Mouse (Mus musculus) layer of hippocampus, adult 2 months (tissue): ENCODE measurements at regions not wholly inside any gene's neighbourhood (a gene's known extent, or its start where the extent isn't known, plus 50 kb on each side); places are given as distances from the start of the nearest gene placed in this dataset.
A peak's percentile ranks its signal among the peaks of the same experiment; 100 is the strongest.

Source experiments
- DNase-seq, 2 experiments: peaks; one replicate each; pipeline ENCODE4 v3.0.0; 2022; ENCODE audit warnings: low spot score in 2 of 2
- H3K27ac ChIP-seq: fragments of 200-600 bp; 2 replicates; pipeline ENCODE4 v1.8.1; 2022
- H3K4me3 ChIP-seq: fragments of 200-600 bp; 2 replicates; pipeline ENCODE4 v1.8.1; 2022; ENCODE audit warnings: mild to moderate bottlenecking
- CTCF ChIP-seq: fragments of 200-600 bp; conservative IDR thresholded peaks from 2 replicates; pipeline ENCODE4 v1.8.1; 2022; ENCODE audit warnings: antibody characterized with exemption, mild to moderate bottlenecking, moderate library complexity

DNA sequence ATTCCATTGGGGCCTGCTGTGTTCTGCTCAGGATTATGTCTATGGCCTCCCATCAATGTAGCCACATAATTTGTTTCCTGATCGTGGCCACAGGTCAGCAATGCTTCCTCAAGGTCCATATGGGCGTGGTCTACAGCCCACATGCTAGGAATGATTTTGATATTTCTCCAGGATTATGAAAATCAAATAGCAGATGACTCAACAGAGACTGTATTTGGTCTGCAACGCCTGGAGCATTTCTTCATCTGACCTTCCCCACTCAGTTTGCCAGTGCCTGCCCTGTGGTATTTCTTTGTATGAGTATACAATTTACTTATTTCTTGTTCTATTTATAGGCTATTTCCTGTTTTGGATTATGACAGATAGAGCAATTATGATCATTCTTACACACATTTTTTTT is 145.7 kb downstream of the Gm11077 start:
- Histone ChIP-seq H3K27ac (no peak overlapping the region), H3K4me3 (no peak overlapping the region)
- TF ChIP-seq CTCF, result no peak
- no peak for DNase-seq

DNA sequence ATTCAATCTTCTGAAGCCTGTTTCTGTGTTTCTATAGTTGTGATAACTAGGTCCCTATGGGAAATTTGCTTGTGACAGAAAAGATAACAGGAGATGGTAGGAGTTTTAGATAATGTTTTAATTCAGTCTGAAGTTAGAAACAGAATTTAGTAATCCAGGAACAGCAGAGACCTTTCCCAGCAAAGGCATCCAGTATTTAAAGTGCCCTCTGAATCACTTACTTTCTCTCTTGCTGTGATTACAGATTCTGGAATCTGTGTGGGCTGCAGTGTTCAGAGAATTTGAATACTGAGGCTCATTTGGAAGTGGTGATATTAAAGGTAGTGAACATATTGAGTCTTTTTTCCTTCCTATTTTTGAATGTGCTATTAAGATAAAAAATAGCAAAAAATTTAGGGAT is 154.6 kb downstream of the Gm11077 start:
- no peak for TF ChIP-seq CTCF
- H3K4me3 ChIP-seq, result no peak overlapping the region
- DNase-seq, result no peak
- no peak overlapping the region for H3K27ac ChIP-seq

DNA sequence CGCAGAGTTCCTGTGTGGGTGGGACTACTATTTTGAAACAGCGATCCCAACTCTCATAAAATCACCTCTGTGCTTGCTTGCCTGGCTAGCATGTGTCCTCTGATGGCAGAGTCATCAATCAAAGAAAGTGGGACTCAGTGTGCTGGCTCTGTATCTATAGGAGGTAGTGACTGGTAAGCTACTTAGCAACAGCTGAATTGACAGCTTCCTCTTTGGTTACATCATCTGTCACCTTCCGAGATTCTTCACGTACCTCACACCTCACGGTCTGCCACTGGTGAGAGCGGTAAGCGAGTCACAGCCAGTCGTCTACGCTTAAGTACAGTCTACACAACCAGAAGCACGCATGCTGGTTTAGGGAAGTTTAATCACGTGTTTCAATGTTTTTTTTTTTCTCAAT is 159.5 kb downstream of the Gm11077 start:
- no peak overlapping the region for H3K27ac ChIP-seq
- H3K4me3 ChIP-seq, result no peak overlapping the region
- no peak for TF ChIP-seq CTCF

DNA sequence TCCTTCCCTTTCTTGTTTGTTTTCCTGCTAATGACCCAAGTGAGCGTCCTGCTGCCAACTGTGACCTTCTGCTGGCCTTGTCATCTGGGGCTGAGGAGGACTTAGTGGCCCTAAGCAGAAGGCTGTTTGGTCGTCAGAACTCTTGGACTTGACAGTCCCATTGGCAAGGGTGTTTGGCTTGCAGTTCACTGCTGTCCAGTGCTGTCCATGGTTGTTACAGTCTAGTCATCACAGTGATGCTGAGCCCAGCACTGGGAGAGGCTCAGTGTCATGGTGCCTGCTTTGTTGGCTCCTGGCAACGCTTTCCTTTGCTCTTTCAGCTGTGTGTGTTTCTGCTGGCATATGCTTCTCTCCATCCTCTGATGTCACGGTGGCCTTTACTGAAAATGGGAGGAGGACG is 161.0 kb downstream of the Gm11077 start:
- Histone ChIP-seq H3K27ac (no peak overlapping the region), H3K4me3 (no peak overlapping the region)
- no peak for DNase-seq
- TF ChIP-seq CTCF, result no peak

More for the DNA sequence above, 159.5 kb downstream of the Gm11077 start:
- DNase-seq, result no peak

DNA sequence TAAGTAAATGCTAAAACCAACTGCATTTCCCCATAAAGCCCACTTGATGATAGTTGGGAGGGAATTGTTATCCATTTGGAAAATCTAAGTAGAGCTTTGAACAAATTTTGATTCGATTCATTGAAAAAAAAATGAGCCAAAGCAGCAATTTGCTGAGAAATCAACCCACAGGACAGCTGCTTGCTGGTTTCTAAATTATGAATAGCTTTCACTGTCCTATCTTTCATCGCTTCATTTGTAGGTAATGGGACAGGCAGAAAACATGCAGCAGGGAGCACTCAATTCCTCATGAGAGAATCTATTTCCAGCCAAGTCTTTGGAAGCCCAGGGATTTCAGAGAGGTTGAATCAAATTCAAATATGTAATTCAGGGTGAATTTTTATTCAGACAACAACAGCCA is 161.5 kb downstream of the Gm11077 start:
- H3K4me3 ChIP-seq, result no peak overlapping the region
- TF ChIP-seq CTCF, result no peak
- peak in 1 of 2 experiments; percentile 47 for DNase-seq

DNA sequence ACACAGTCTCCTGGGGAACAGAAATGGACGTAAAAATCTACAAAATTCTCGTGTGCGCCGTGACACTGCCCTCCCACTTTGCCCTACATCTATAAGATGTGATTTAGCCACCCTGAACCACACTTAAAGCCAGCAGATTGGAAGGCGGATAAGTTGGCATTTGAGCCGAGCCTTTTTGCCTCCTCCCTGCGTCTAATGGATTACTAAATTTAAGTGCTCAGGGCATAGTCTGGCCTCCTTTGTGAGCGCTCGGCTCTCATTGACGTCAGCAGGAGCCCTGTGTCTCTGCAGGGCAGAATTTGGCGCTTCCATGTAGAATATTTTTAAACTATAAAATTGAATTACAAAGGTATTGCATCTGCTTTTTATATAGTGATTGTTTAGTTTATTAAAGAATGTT is 165.4 kb downstream of the Gm11077 start:
- no peak overlapping the region for H3K4me3 ChIP-seq
- no peak for DNase-seq
- no peak for TF ChIP-seq CTCF
- no peak overlapping the region for H3K27ac ChIP-seq

More for the DNA sequence above, 161.5 kb downstream of the Gm11077 start:
- no peak overlapping the region for H3K27ac ChIP-seq

DNA sequence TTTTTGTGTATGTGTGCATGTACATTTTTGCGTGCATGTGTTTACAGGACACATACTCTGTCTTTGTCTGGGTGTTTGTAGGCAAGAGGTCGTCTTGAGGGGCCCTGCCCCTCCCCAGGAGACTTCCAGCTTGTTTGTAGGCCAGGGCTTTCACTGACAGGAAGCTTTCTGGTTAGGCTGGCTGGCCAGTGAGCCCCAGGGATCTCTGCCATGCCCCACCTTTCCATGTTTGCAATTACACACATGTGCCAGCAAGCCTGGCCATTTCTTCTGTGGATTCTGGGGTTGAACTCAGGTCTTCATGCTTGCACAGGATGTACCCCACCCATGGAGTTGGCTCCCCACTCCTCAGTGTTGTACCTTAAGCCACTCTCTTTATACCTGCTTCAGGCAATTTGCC is 166.4 kb downstream of the Gm11077 start:
- Histone ChIP-seq H3K27ac (no peak overlapping the region), H3K4me3 (no peak overlapping the region)
- DNase-seq, result no peak
- no peak for TF ChIP-seq CTCF

DNA sequence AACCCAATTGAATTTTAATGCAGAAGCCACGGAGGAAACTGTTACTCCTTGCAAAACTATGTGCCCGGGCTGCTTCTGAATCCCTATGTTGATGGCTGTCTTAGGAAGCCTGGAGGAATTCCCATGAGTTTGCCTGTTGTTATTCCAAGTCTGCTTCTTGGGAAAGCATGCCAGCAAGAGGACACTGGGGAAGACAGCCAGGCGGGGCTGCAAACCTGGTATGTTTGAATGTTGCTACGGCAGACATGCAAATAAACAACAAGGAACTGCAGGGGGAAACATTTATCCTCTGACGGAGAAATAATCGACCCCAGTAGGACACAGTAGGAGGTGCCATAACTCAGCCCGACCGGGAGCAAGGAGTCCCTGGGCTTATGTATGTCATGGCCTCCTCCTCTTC is 168.0 kb downstream of the Gm11077 start:
- Histone ChIP-seq H3K4me3 (no peak overlapping the region), H3K27ac (no peak overlapping the region)
- no peak for TF ChIP-seq CTCF
- DNase-seq, result no peak

DNA sequence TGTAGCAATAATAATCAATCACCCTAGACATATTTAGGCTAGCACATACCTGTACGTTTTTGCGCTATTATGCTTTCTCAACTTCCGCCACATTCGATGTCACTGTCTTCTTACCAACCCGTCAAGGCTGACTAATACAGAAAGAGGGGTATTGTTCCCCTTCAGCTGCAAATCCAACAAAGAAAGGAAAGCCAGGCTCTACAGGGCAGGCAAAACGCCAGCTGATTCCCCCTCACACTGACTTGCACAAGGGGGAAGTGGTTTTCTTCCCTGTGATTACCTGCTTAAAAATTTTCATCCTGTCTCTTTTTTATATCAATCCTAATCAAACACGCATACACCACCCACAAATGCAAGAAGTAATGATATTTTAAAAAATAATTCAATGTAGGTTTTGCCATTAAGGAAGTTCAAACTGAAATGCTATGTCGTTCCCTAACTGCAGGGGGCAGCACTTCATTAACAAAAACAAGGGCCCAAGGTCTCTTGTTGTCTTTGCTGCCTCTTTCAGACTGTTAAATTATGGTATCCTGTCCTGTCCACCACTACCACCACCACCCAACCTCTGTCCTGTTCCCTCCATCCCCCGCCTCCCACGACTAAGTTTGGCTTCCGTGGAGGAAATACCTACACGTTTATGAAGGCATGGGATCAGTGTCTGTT is 195.4 kb downstream of the Gm11077 start:
- peak; percentile 28 to 58 for DNase-seq
- TF ChIP-seq CTCF, result peak; percentile 87
- H3K4me3 ChIP-seq, result no peak overlapping the region
- H3K27ac ChIP-seq, result no peak overlapping the region

DNA sequence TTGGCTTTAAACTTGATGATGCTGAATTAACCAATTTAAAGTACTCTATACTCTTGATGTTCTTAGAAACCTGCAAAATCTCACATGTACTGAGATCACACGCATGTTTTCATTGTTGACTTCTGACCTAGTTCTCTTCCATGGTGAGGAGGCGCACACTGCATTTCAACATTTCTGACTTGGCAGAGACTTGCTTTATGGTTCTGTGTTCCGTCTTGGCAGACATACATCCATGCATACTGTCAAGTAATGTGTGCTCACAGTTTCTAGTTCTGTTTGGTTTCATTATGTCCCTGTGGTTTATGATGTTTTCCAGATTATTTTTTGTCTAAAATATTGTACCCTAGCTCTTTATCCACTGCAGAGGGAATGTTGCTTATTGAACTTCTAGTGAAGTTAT is 198.5 kb downstream of the Gm11077 start:
- DNase-seq, result no peak
- no peak for TF ChIP-seq CTCF

DNA sequence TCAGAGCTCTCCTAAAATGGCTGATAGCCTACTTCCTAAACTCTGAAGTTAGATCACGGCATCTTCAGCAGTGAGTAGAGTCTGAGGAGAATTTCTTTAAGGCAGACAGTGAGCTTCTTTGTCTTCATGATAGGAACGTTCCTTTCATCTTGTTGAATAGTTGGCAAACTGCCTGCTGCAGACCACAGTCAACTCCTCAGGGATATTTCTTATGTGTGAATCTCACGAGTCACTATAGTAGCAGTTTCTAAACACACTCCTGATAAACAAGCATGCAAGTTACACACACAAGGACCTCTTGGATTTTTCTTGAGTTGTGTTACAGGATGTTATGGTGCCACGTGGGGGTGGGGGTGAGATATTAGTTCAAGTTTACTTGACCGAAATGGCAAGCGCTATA is 205.2 kb downstream of the Gm11077 start:
- Histone ChIP-seq H3K4me3 (no peak overlapping the region), H3K27ac (no peak overlapping the region)
- TF ChIP-seq CTCF, result no peak
- no peak for DNase-seq

More for the DNA sequence above, 198.5 kb downstream of the Gm11077 start:
- Histone ChIP-seq H3K27ac (no peak overlapping the region), H3K4me3 (no peak overlapping the region)

DNA sequence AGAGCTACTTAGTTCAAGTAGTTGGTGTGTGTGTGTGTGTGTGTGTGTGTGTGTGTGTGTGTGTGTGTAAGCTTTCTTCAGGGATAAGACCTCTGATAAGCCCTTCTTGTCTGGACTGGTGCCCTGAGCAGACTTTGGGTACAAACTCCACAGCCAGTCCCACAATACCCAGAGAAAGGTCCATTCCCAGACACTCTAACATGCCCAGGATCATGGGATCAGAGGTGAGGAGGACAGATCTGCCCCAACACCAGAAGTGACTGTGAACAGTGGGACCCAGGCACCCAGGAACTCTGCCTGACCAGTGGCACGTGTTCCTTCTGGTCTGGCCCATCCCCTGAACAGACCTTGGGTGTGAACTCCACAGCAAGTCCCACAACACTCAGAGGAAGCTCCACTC is 208.9 kb downstream of the Gm11077 start:
- H3K4me3 ChIP-seq, result no peak overlapping the region
- TF ChIP-seq CTCF, result no peak
- H3K27ac ChIP-seq, result no peak overlapping the region
- no peak for DNase-seq

DNA sequence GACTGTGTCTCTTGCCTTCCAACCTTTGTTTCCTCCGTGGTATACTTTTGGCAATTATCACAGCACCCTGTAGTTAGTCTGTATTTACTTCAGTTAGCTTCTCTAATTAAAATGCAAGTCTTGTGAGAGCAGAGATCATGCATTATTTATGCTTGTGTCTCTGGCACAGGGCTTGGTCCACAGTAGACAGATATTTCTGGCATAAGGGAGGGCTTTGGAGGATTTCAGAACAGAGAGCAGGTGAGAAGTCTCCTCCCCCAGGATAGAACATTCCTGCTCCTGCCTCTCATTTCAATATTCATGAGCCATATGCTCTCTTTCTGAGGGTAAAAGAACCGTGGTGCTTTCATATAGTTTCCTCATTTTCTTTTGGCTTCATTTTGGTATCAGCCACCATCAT is 217.6 kb downstream of the Gm11077 start:
- no peak overlapping the region for H3K4me3 ChIP-seq
- no peak for TF ChIP-seq CTCF
- H3K27ac ChIP-seq, result no peak overlapping the region
- DNase-seq, result peak in 1 of 2 experiments; percentile 14

DNA sequence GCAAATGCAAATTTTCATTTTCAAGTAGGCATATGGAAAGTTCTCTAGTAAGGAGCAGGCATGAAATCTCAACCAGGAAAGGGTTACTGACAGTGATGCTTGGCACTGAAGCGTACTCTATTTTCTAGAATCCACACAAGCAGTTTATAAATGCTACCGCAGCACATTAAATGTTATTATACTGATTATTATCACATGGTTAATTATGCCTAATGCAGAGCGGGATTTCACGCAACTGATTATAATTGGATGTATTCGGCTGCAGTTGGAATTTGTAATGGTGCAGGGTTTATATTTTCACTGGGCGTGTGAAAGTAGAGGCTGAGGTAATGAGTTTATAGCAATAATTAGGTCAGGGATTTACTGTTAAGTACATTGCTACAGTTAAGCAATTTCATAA is 221.4 kb downstream of the Gm11077 start:
- no peak for TF ChIP-seq CTCF
- no peak for DNase-seq
- Histone ChIP-seq H3K27ac (no peak overlapping the region), H3K4me3 (no peak overlapping the region)

DNA sequence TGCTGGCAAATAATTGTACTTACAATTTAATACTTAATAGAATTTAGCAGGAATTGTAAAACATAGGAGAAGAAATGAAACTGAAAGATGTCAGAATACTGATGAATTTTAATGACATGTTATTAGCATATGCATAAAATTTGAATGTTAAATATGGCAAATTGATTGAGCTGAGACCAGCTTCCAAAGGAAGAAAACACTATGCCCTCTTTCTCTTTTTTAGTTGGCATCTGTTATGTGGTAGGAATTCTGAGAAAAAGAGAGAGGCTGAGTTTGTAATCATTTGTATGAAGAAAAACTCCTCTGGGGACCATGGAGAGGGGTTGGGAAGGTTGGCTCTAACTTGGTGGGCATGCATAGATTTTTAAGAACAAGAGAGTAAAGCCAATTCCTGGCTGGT is 224.2 kb downstream of the Gm11077 start:
- TF ChIP-seq CTCF, result no peak
- no peak for DNase-seq
- 0 out of 2 replicates have a peak overlapping the region, but pooled peaks have one; percentile 28 for H3K27ac ChIP-seq
- H3K4me3 ChIP-seq, result no peak overlapping the region
